Mouse (Mus musculus) lung, embryonic 14.5 days (tissue): ENCODE data around the gene Gpr87. TPM values are rescaled to one million over a fixed set of nuclear protein-coding genes. Genes with fewer than 3 reads are reported as not detected.

Experiments used
- ATAC-seq: fragments of 200-750 bp; cut with Nextera tagmentation; 2 replicates; pipeline ENCODE4 v1.8.0; 2017; ENCODE audit warnings: mild to moderate bottlenecking, moderate TSS enrichment, moderate library complexity; ENCODE audit not compliant: insufficient read depth
- DNase-seq: peaks from one replicate; pipeline ENCODE4 v3.0.0-alpha.2; 2015
- H3K27ac ChIP-seq: fragments of 300-500 bp; sonication (generic); 2 replicates; pipeline ENCODE4 v1.5.1; 2014; ENCODE audit warnings: low read depth, mild to moderate bottlenecking, moderate library complexity
- H3K27me3 ChIP-seq: fragments of 300-500 bp; sonication (generic); 2 replicates; pipeline ENCODE4 v1.6.1; 2014; ENCODE audit warnings: low read length, control low read depth; ENCODE audit not compliant: insufficient read depth
- H3K36me3 ChIP-seq: fragments of 300-500 bp; sonication (generic); 2 replicates; pipeline ENCODE4 v1.6.1; 2014; ENCODE audit warnings: control low read depth; ENCODE audit not compliant: insufficient read depth
- H3K4me1 ChIP-seq: fragments of 300-500 bp; sonication (generic); 2 replicates; pipeline ENCODE4 v1.6.1; 2014; ENCODE audit warnings: antibody characterized with exemption, control low read depth; ENCODE audit not compliant: insufficient read depth
- H3K4me2 ChIP-seq: fragments of 300-500 bp; sonication (generic); 2 replicates; pipeline ENCODE4 v1.6.1; 2014; ENCODE audit warnings: mild to moderate bottlenecking
- H3K4me3 ChIP-seq: fragments of 300-500 bp; sonication (generic); 2 replicates; pipeline ENCODE4 v1.5.1; 2014; ENCODE audit warnings: low read depth, low read length
- H3K9ac ChIP-seq: fragments of 300-500 bp; sonication (generic); 2 replicates; pipeline ENCODE4 v1.6.1; 2014
- H3K9me3 ChIP-seq: fragments of 300-500 bp; sonication (generic); 2 replicates; pipeline ENCODE4 v1.6.1; 2016; ENCODE audit warnings: low read depth, low read length, control low read depth
- CTCF ChIP-seq: IDR thresholded peaks from 2 replicates; pipeline ENCODE4 v1.5.1; 2016; ENCODE audit warnings: antibody characterized with exemption, low read depth
- WGBS: fragments of 180-500 bp; shearing (Covaris S2); extraction: QIAGEN DNeasy Blood & Tissue Kit; methylation state at CpG from one replicate; pipeline ENCODE4 v1.1.7; 2014; 5-methylcytosine and 5-hydroxymethylcytosine counted together
- polyA plus RNA-seq: library from polyadenylated mRNA; unstranded; fragments of >200 nt; fragmentation: Nextera tagmentation; extraction: Ambion mirVana; gene quantifications from 2 replicates; pipeline ENCODE4 v1.2.1, GENCODE M21; 2014

Gene Gpr87
- polyA plus RNA-seq, 1 experiment from 2014 or later = 0.22 TPM

DNA sequence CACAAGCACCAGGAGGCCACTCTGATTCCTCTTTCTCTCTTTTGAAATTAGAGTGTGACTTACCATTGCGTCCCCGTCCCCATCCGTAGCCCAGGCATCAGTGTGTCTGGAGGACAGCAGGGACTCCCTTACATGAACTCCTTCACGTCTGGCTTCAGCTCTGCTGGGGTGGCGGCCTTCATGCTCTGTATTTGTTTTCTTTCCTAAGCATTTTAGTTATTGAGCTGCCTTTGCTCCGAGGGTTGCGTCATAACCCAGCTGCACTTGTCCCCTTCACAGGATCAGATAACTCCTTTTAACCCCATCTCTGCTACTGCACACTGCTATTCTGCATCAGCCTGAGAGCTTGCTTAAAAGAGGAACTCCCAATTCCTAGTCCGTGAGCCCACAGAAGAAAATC, 64.5 kb downstream of the Gpr87 start:
- Histone ChIP-seq H3K9me3 (no peaks in the 10 kb centered on the region), H3K4me1 (peaks cover 8% of the 10 kb centered on the region), H3K27ac (peak overlapping the region; percentile 48; the same call in 1 of the 2 replicates), H3K4me2 (peak overlapping the region; percentile 37), H3K9ac (no peak overlapping the region), H3K36me3 (no peaks in the 10 kb centered on the region), H3K4me3 (no peak overlapping the region), H3K27me3 (no peaks in the 10 kb centered on the region)
- peak; percentile 26; the same call in 1 of the 2 replicates for ATAC-seq
- peak; percentile 52 for DNase-seq
- TF ChIP-seq CTCF = no peak
- 24% methylated on average over 8 of the region's 8 CpGs for WGBS

DNA sequence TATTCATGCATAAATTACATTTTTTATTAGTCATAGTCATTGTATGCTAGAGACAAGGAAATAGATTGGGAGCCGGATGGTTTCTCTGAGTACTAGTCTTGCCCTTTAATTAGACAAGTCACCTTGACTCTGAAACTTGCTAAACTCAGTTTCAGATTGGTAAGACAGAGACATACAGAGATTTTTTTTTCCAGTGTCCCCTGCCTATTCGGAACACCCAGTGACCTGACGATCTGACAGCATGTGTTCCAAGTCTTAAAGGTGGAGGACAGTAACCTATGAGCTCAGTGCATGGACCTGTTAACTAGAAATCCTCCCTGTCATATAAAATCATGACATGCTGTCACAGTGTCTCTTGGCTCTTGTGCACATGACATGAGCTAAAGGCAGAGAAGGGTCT, 65.4 kb downstream of the Gpr87 start:
- DNase-seq (no peak), ATAC-seq (no peak)
- H3K4me1 ChIP-seq = peaks cover 8% of the 10 kb centered on the region
- 65% methylated on average over 3 of the region's 3 CpGs for WGBS
- no peaks in the 10 kb centered on the region for H3K9me3 ChIP-seq
- H3K27me3 ChIP-seq = no peaks in the 10 kb centered on the region
- H3K9ac ChIP-seq = no peak overlapping the region
- H3K27ac ChIP-seq = no peak overlapping the region
- no peak overlapping the region for H3K4me3 ChIP-seq
- TF ChIP-seq CTCF = no peak
- peak overlapping the region; percentile 32 for H3K4me2 ChIP-seq
- no peaks in the 10 kb centered on the region for H3K36me3 ChIP-seq

Other genes starting within 250 kb of the Gpr87 start
- 2.8 TPM in 2 replicates for gene Med12l, start 189.3 kb downstream of the Gpr87 start, polyA plus RNA-seq
- 0.80 and 0.84 TPM in 2 replicates for gene Gpr171, start 93.3 kb downstream of the Gpr87 start, polyA plus RNA-seq
- gene P2ry14, start 41.5 kb downstream of the Gpr87 start, polyA plus RNA-seq = 11.7 and 14.7 TPM in 2 replicates
- gene P2ry13, start 15.8 kb upstream of the Gpr87 start, polyA plus RNA-seq = 1.3 and 1.5 TPM in 2 replicates
- gene P2ry12, start 67.8 kb upstream of the Gpr87 start, polyA plus RNA-seq = 2.6 and 3.4 TPM in 2 replicates
- 9.9 and 10.3 TPM in 2 replicates for gene Igsf10, start 149.3 kb upstream of the Gpr87 start, polyA plus RNA-seq